Mouse (Mus musculus) small intestine, adult 2 months (tissue): ENCODE results near the gene Wdhd1.

ENCODE experiments used
- CTCF ChIP-seq: fragments of 200-500 bp; IDR thresholded peaks from 2 replicates; pipeline ENCODE4 v1.5.1; 2012; ENCODE audit warnings: low read depth, mild to moderate bottlenecking, control low read depth, inconsistent platforms, low read length, moderate library complexity, mixed read lengths; ENCODE audit not compliant: insufficient replicate concordance, insufficient read length; ENCODE audit errors: extremely low read depth
- POLR2A ChIP-seq: fragments of 200-500 bp; IDR thresholded peaks from 2 replicates; pipeline ENCODE4 v1.6.1; 2012; ENCODE audit warnings: low read depth, mild to moderate bottlenecking, control low read depth, inconsistent platforms, low read length, moderate library complexity

GRCm38 (mm10) chr14:47309061-47309460 lies 32.4 kb upstream of the Wdhd1 start:
- no peak for TF ChIP-seq POLR2A
- TF ChIP-seq CTCF: no peak
